Mouse (Mus musculus): Measurements from ENCODE around the gene Ppp1r9a. TPM values are rescaled to one million over a fixed set of nuclear protein-coding genes. Genes with fewer than 3 reads are reported as not detected.

Gene Ppp1r9a
- polyA plus RNA-seq, 1 experiment from 2014 or later = 51.9 TPM

DNA sequence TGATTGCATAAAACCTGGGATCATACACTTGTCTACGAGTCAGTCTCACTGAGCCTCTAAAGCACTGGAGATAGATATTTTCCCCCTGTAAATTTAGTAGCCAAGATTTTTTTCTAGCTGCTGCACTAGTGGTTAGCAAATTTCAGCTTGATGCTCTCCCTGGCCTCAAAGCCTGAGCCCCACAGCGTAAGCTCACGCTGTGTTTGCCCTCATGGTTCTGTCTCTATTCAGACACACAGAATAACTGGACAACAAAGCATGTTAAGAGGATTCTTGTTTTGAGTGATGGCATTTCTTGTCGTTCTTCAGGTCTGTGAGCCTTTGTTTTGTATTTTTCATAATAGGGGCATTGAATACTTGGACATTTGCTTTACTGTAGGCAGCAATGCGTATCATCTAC lies 177.4 kb downstream of the Ppp1r9a start:
- DNase-seq (ENCODE audit: low spot score) (no peak), ATAC-seq (ENCODE audit: low FRiP score) (no peak)
- 29% methylated on average over 5 of the region's 5 CpGs for WGBS
- peaks cover 6% of the 10 kb centered on the region; the same call in 1 of the 2 replicates for H3K4me1 ChIP-seq (replicated peaks; ENCODE audit: control insufficient read depth, insufficient read depth, low read length)
- no peak overlapping the region for H3K27ac ChIP-seq
- H3K27me3 ChIP-seq (ENCODE audit: control insufficient read depth, insufficient read depth, low read length) = no peaks in the 10 kb centered on the region
- H3K4me2 ChIP-seq (replicated peaks) = no peak overlapping the region
- no peak overlapping the region for H3K9ac ChIP-seq
- H3K4me3 ChIP-seq (replicated peaks; ENCODE audit: low read length) = no peak overlapping the region
- H3K36me3 ChIP-seq (replicated peaks; ENCODE audit: control insufficient read depth, insufficient read depth) = peaks cover 4% of the 10 kb centered on the region; the same call in 1 of the 2 replicates
- H3K9me3 ChIP-seq (ENCODE audit: control insufficient read depth, low read length) = no peaks in the 10 kb centered on the region

DNA sequence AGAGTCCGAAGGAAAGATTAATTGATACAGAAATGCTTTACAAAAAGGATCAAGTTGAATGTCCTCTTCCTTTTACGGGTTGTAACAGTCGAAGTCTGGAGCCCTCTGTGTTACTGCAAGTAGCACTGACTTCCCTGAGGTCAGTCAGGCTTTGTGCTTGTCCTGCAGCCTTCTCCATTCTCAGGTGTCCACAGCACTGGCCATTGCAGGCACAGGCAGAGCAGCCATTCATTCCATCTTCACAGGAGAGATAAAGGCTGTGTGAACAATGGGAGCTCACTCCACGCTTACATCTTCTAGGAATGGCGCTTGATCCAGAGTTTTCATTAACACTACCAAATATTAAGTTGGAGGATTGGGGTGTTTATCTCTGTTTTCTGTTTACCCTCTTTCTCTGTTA lies 177.8 kb downstream of the Ppp1r9a start:
- Histone ChIP-seq H3K27ac (no peak overlapping the region), H3K9me3 (ENCODE audit: control insufficient read depth, low read length) (no peaks in the 10 kb centered on the region), H3K4me3 (replicated peaks; ENCODE audit: low read length) (no peak overlapping the region), H3K4me1 (replicated peaks; ENCODE audit: control insufficient read depth, insufficient read depth, low read length) (peaks cover 6% of the 10 kb centered on the region; the same call in 1 of the 2 replicates), H3K27me3 (ENCODE audit: control insufficient read depth, insufficient read depth, low read length) (no peaks in the 10 kb centered on the region), H3K36me3 (replicated peaks; ENCODE audit: control insufficient read depth, insufficient read depth) (peaks cover 4% of the 10 kb centered on the region; the same call in 1 of the 2 replicates), H3K9ac (no peak overlapping the region), H3K4me2 (replicated peaks) (no peak overlapping the region)
- ATAC-seq (ENCODE audit: low FRiP score) = no peak; the same call in 1 of the 2 replicates
- DNase-seq (ENCODE audit: low spot score) = no peak
- 29% methylated on average over 5 of the region's 5 CpGs for WGBS

DNA sequence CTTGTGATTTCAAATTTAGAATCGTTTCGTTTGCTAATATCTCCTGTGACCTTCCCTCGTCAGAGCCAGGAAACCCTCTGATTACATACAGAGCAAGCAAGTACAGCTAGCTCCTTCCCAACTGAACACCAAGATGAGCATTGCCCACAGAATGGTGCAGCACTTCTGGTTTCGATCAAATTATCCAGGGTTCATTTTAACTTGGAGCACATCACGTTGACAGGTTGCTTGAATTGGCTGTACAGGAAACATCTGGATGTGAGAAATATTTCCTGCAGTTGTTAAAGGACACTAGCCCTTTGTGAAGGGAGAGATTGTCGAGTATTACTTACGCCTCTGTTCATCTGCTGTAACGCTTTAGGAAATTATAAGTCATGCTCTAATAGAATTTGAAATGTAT lies 178.4 kb downstream of the Ppp1r9a start:
- H3K4me3 ChIP-seq (replicated peaks; ENCODE audit: low read length) = no peak overlapping the region
- no peak for ATAC-seq (ENCODE audit: low FRiP score)
- 57% methylated on average over 8 of the region's 8 CpGs for WGBS

DNA sequence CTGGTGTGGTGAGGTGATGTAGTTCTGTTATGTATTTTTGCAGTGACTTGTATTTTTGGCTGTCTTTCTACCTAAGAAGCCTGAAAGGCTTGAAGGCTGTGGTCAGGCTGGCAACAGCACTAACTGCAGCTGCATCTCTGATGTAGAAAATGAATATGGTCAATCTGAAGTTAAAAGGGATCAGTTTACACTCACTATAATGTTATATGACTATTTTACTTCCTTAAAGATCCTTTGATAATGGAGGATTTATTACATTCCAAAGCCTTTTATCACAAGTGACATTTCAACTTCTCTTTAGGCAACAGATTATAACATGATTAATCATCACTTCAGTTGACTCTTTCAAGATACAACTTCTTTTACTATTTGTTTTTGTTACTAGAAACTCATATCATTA lies 179.4 kb downstream of the Ppp1r9a start:
- Histone ChIP-seq H3K36me3 (replicated peaks; ENCODE audit: control insufficient read depth, insufficient read depth) (peaks cover 4% of the 10 kb centered on the region; the same call in 1 of the 2 replicates), H3K27ac (no peak overlapping the region), H3K9ac (no peak overlapping the region), H3K4me1 (replicated peaks; ENCODE audit: control insufficient read depth, insufficient read depth, low read length) (peaks cover 6% of the 10 kb centered on the region; the same call in 1 of the 2 replicates), H3K4me2 (replicated peaks) (no peak overlapping the region), H3K9me3 (ENCODE audit: control insufficient read depth, low read length) (no peaks in the 10 kb centered on the region), H3K27me3 (ENCODE audit: control insufficient read depth, insufficient read depth, low read length) (no peaks in the 10 kb centered on the region), H3K4me3 (replicated peaks; ENCODE audit: low read length) (no peak overlapping the region)
- no peak for ATAC-seq (ENCODE audit: low FRiP score)
- no peak for DNase-seq (ENCODE audit: low spot score)

More for the DNA sequence above, 178.4 kb downstream of the Ppp1r9a start:
- Histone ChIP-seq H3K4me1 (replicated peaks; ENCODE audit: control insufficient read depth, insufficient read depth, low read length) (peaks cover 6% of the 10 kb centered on the region; the same call in 1 of the 2 replicates), H3K9me3 (ENCODE audit: control insufficient read depth, low read length) (no peaks in the 10 kb centered on the region), H3K27ac (no peak overlapping the region), H3K27me3 (ENCODE audit: control insufficient read depth, insufficient read depth, low read length) (no peaks in the 10 kb centered on the region), H3K9ac (no peak overlapping the region), H3K36me3 (replicated peaks; ENCODE audit: control insufficient read depth, insufficient read depth) (peaks cover 4% of the 10 kb centered on the region; the same call in 1 of the 2 replicates), H3K4me2 (replicated peaks) (no peak overlapping the region)
- DNase-seq (ENCODE audit: low spot score) = no peak

DNA sequence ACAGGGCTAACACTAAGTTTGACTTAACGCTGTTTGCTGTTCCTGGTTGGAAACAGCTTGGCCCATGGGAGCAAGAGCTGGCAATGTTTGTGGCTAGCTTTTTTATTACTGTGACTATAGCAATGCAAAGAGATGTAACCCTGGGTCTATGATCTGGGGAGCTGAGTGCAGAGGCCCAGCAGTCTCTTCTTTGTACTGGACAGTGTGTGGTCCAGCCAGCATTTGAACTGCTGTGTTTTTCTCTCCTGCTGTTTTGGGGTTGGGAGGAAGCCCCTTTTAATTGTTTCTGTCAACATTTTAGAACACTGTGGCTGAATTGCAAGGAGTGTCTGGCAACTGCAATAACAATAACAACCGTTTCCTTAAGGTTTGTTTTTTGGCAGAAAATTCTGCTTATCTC lies 180.0 kb downstream of the Ppp1r9a start:
- WGBS = 26% methylated on average over 2 of the region's 2 CpGs

DNA sequence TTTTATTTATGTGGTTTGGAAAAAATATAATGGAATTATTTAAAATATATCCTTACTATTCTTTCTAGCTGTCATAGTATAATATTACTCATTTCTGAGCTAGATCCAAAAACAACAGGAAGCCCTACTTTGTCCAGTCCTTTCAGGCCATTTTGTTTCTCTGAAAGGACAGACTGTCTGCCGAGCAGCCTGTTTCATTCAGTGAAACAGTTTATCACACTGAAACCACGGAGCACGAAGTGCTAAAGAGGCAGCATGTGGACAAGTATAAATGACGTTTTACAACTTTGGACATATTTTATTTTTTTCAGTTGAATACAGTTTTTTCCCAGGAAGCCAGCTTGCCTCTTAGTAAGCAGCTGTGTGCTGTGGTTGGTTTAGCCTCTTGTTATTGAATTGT lies 181.2 kb downstream of the Ppp1r9a start:
- ATAC-seq (ENCODE audit: low FRiP score) = no peak
- peaks cover 6% of the 10 kb centered on the region; the same call in 1 of the 2 replicates for H3K4me1 ChIP-seq (replicated peaks; ENCODE audit: control insufficient read depth, insufficient read depth, low read length)
- no peak for DNase-seq (ENCODE audit: low spot score)
- H3K36me3 ChIP-seq (replicated peaks; ENCODE audit: control insufficient read depth, insufficient read depth) = no peaks in the 10 kb centered on the region
- H3K4me3 ChIP-seq (replicated peaks; ENCODE audit: low read length) = no peak overlapping the region
- 15% methylated on average over 4 of the region's 4 CpGs for WGBS
- no peak overlapping the region for H3K27ac ChIP-seq
- no peaks in the 10 kb centered on the region for H3K27me3 ChIP-seq (ENCODE audit: control insufficient read depth, insufficient read depth, low read length)
- no peaks in the 10 kb centered on the region for H3K9me3 ChIP-seq (ENCODE audit: control insufficient read depth, low read length)
- no peak overlapping the region for H3K9ac ChIP-seq
- H3K4me2 ChIP-seq (replicated peaks) = no peak overlapping the region

More for the DNA sequence above, 180.0 kb downstream of the Ppp1r9a start:
- ATAC-seq (ENCODE audit: low FRiP score) (no peak), DNase-seq (ENCODE audit: low spot score) (no peak)
- no peak overlapping the region for H3K9ac ChIP-seq
- no peak overlapping the region for H3K4me3 ChIP-seq (replicated peaks; ENCODE audit: low read length)
- H3K27ac ChIP-seq = no peak overlapping the region
- no peaks in the 10 kb centered on the region; the same call in 1 of the 2 replicates for H3K36me3 ChIP-seq (replicated peaks; ENCODE audit: control insufficient read depth, insufficient read depth)
- H3K27me3 ChIP-seq (ENCODE audit: control insufficient read depth, insufficient read depth, low read length) = no peaks in the 10 kb centered on the region
- H3K4me2 ChIP-seq (replicated peaks) = no peak overlapping the region
- H3K4me1 ChIP-seq (replicated peaks; ENCODE audit: control insufficient read depth, insufficient read depth, low read length) = peaks cover 6% of the 10 kb centered on the region; the same call in 1 of the 2 replicates
- H3K9me3 ChIP-seq (ENCODE audit: control insufficient read depth, low read length) = no peaks in the 10 kb centered on the region

DNA sequence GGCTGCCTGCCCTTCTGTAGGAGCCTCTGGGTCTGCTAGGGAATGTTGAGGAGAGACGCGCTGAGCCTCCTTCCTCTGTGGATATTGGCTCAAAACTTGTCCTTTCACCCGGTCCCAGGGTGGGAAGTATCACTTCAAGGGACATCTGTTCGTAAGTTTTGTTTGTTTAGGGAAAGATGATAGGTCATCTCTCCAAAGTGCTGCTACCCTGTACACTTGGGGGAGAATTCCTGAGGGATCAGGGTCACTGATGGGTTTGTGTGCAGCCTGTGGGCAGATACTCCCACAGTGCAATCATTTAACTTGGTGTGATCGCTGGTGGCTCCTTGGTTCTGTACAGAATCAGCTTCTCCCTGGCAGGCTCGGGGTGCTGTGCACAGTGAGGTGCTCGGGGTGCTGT lies 189.2 kb downstream of the Ppp1r9a start:
- 0 out of 2 replicates have a peak, but pooled peaks cover 8% of the 10 kb centered on the region for H3K4me1 ChIP-seq (replicated peaks; ENCODE audit: control insufficient read depth, insufficient read depth, low read length)
- no peaks in the 10 kb centered on the region for H3K36me3 ChIP-seq (replicated peaks; ENCODE audit: control insufficient read depth, insufficient read depth)
- no peak overlapping the region for H3K4me2 ChIP-seq (replicated peaks)
- no peak for ATAC-seq (ENCODE audit: low FRiP score)
- H3K4me3 ChIP-seq (replicated peaks; ENCODE audit: low read length) = no peak overlapping the region
- no peak for DNase-seq (ENCODE audit: low spot score)
- no peak overlapping the region for H3K27ac ChIP-seq
- no peaks in the 10 kb centered on the region for H3K27me3 ChIP-seq (ENCODE audit: control insufficient read depth, insufficient read depth, low read length)
- no peaks in the 10 kb centered on the region for H3K9me3 ChIP-seq (ENCODE audit: control insufficient read depth, low read length)
- no peak overlapping the region for H3K9ac ChIP-seq
- 92% methylated on average over 7 of the region's 7 CpGs for WGBS

DNA sequence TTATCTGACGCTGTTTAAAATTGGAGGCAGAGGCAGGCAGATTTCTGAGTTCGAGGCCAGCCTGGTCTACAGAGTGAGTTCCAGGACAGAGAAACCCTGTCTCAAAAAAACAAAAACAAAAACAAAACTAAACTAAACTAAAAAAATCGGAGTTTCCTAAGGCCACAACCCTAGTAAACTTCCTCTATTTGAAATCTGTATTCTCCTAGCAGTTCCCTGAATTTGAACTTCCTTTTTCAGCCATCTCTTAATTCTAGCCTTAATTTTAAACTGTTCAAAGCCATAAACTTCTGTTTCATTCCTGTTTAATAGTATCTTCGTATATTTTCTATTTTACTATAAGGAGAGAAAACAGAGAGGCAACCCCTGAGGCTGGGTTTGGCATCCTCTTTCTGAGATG lies 190.1 kb downstream of the Ppp1r9a start:
- Histone ChIP-seq H3K27ac (no peak overlapping the region), H3K27me3 (ENCODE audit: control insufficient read depth, insufficient read depth, low read length) (no peaks in the 10 kb centered on the region), H3K9ac (no peak overlapping the region), H3K36me3 (replicated peaks; ENCODE audit: control insufficient read depth, insufficient read depth) (no peaks in the 10 kb centered on the region), H3K4me2 (replicated peaks) (no peak overlapping the region), H3K4me1 (replicated peaks; ENCODE audit: control insufficient read depth, insufficient read depth, low read length) (0 out of 2 replicates have a peak, but pooled peaks cover 8% of the 10 kb centered on the region), H3K4me3 (replicated peaks; ENCODE audit: low read length) (no peak overlapping the region), H3K9me3 (ENCODE audit: control insufficient read depth, low read length) (no peaks in the 10 kb centered on the region)
- no peak for DNase-seq (ENCODE audit: low spot score)
- 92% methylated on average over 4 of the region's 4 CpGs for WGBS
- no peak for ATAC-seq (ENCODE audit: low FRiP score)

DNA sequence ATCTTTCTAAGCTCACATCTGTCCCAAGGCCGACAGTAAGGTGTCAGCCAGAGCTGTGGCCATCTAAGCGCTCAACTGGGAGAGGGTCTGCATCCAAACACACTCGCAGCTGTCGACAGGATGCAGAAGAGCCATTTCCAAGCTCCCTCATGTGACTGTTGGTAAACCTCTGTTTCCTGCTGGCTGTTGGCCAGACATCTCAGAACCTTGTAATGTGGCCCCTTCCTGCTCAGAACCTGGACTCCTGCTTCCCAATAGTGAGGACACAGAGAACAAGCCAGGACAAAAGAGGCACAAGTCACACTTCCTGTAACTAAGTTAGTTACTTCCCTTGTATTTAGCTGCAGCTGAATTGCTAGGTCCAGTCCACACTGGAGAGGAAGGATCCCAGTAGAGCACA lies 190.8 kb downstream of the Ppp1r9a start:
- no peak overlapping the region for H3K4me3 ChIP-seq (replicated peaks; ENCODE audit: low read length)
- H3K9me3 ChIP-seq (ENCODE audit: control insufficient read depth, low read length) = no peaks in the 10 kb centered on the region
- ATAC-seq (ENCODE audit: low FRiP score) = no peak
- H3K36me3 ChIP-seq (replicated peaks; ENCODE audit: control insufficient read depth, insufficient read depth) = no peaks in the 10 kb centered on the region
- DNase-seq (ENCODE audit: low spot score) = no peak
- WGBS = 72% methylated on average over 4 of the region's 4 CpGs
- no peaks in the 10 kb centered on the region for H3K27me3 ChIP-seq (ENCODE audit: control insufficient read depth, insufficient read depth, low read length)
- H3K4me1 ChIP-seq (replicated peaks; ENCODE audit: control insufficient read depth, insufficient read depth, low read length) = 0 out of 2 replicates have a peak, but pooled peaks cover 8% of the 10 kb centered on the region
- H3K27ac ChIP-seq = no peak overlapping the region
- H3K4me2 ChIP-seq (replicated peaks) = no peak overlapping the region
- H3K9ac ChIP-seq = no peak overlapping the region
